24 mouse cellular contexts compared by ENCODE assay signal in the genomic region with DNA sequence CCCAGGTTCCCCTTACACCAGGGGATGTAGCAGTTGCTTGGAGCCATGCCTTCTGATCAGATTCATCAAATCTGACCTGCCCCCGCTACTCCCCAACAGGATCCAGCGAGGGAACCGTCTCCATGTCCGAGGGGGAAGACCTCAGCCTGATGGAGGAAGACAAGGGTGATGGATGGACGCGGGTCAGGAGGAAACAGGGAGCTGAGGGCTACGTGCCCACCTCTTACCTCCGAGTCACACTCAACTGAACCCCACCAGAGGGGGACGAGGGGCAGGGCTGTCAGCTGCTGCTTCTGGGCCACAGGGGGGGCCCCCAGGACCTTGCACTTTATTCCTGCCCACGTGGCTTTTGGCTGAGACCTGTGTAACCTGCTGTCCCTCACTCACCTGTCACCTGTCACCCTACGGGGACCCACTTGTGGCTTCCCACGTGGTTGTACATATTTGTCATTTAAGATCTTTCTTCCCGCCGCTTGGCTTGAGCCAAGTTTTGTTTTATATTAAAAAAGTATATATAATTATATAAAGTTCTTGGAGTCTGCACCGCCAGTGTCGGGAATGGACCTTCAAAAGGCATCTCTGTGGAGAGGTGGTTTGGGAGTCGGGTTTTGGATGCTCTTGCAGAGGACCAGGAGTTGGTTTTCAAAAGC. TPM values are rescaled to one million over a fixed set of nuclear protein-coding genes. Genes with fewer than 3 reads are reported as not detected.
DNase-seq lines count a peak whose midpoint lies in the region; ATAC-seq lines count a peak whose summit lies in the region.
"Had no signal": no experiment of that assay in that cellular context is flagged by ENCODE, and none has a peak within 500 bp of the region (broad histone marks: within the 10 kb centered on the region; RNA-seq: fewer than 3 reads in every experiment).

No protein-coding gene starts in this region.

- no peaks in the 10 kb centered on the region for H3K9me3 ChIP-seq in forebrain, embryonic 11.5 days (ENCODE audit: control insufficient read depth, low read length)
- H3K9me3 ChIP-seq in forebrain, embryonic 15.5 days: no peaks in the 10 kb centered on the region
- H3K9me3 ChIP-seq in heart, embryonic 10.5 days: no peaks in the 10 kb centered on the region
- H3K9me3 ChIP-seq: embryonic facial prominence, embryonic 10.5 days; embryonic facial prominence, embryonic 12.5 days; forebrain, embryonic 12.5 days; G1E had no signal

- no peak for ATAC-seq in forebrain, embryonic 11.5 days (replicated peaks; ENCODE audit: low FRiP score)
- no peak for ATAC-seq in forebrain, embryonic 15.5 days (replicated peaks)
- ATAC-seq: activated CD4-positive, CD25-positive, alpha-beta regulatory T cell, adult 4 months; CD4-positive, CD25-positive, alpha-beta regulatory T cell, adult 4 months; forebrain, embryonic 14.5 days; forebrain, postnatal 0 days; Patski had no signal

- no peaks in the 10 kb centered on the region; the same call in 1 of the 2 replicates for H3K36me3 ChIP-seq in forebrain, embryonic 11.5 days (ENCODE audit: control insufficient read depth, insufficient read depth, low read length)
- 0 out of 2 replicates have a peak, but pooled peaks cover 3% of the 10 kb centered on the region for H3K36me3 ChIP-seq in forebrain, embryonic 15.5 days
- H3K36me3 ChIP-seq in heart, embryonic 10.5 days: peaks cover 65% of the 10 kb centered on the region

- no peak overlapping the region for H3K4me2 ChIP-seq in forebrain, embryonic 11.5 days (ENCODE audit: low read depth, low read length, severe bottlenecking)
- no peak overlapping the region for H3K4me2 ChIP-seq in forebrain, embryonic 15.5 days (replicated peaks)
- H3K4me2 ChIP-seq: embryonic facial prominence, embryonic 12.5 days; forebrain, embryonic 12.5 days had no signal

- no peak overlapping the region for H3K27ac ChIP-seq in forebrain, embryonic 11.5 days (ENCODE audit: low read depth, low read length)
- H3K27ac ChIP-seq in forebrain, embryonic 15.5 days (replicated peaks): no peak overlapping the region
- H3K27ac ChIP-seq in heart, embryonic 10.5 days: no peak overlapping the region
- H3K27ac ChIP-seq: embryonic facial prominence, embryonic 10.5 days; embryonic facial prominence, embryonic 12.5 days; forebrain, embryonic 12.5 days had no signal

- WGBS in forebrain, embryonic 11.5 days: 89% methylated on average over 17 of the region's 17 CpGs
- 90% methylated on average over 17 of the region's 17 CpGs for WGBS in forebrain, embryonic 15.5 days
- WGBS in heart, embryonic 10.5 days: 88% methylated on average over 17 of the region's 17 CpGs

- H3K4me3 ChIP-seq in forebrain, embryonic 11.5 days (ENCODE audit: low read depth, low read length): no peak overlapping the region
- no peak overlapping the region for H3K4me3 ChIP-seq in forebrain, embryonic 15.5 days
- H3K4me3 ChIP-seq in heart, embryonic 10.5 days: no peak overlapping the region
- H3K4me3 ChIP-seq: embryonic facial prominence, embryonic 10.5 days; embryonic facial prominence, embryonic 12.5 days; forebrain, embryonic 12.5 days had no signal

- intact Hi-C loops in heart, postnatal 10 days (cut with DNase I): no loop called here

- H3K27me3 ChIP-seq in forebrain, embryonic 11.5 days (ENCODE audit: control insufficient read depth, insufficient read depth, low read length): no peaks in the 10 kb centered on the region
- H3K27me3 ChIP-seq in forebrain, embryonic 15.5 days: no peaks in the 10 kb centered on the region
- H3K27me3 ChIP-seq in heart, embryonic 10.5 days (ENCODE audit: insufficient read depth, poor library complexity, severe bottlenecking): no peaks in the 10 kb centered on the region
- H3K27me3 ChIP-seq: CH12.LX; embryonic facial prominence, embryonic 12.5 days; forebrain, embryonic 12.5 days; Patski had no signal

- no peak overlapping the region for H3K9ac ChIP-seq in forebrain, embryonic 11.5 days (ENCODE audit: low read length)
- H3K9ac ChIP-seq in forebrain, embryonic 15.5 days (replicated peaks): no peak overlapping the region
- H3K9ac ChIP-seq: embryonic facial prominence, embryonic 12.5 days; forebrain, embryonic 12.5 days; forebrain, postnatal 0 days had no signal

- peak; percentile 16 to 26 for DNase-seq in adrenal gland, adult (ENCODE audit: inconsistent age in 2 of 2, low spot score in 1 of 2)
- DNase-seq in adrenal gland, postnatal 36 days: no peak
- peak; percentile 46 for DNase-seq in forebrain, embryonic 11.5 days (ENCODE audit: low spot score)
- peak; percentile 61 for DNase-seq in heart, embryonic 10.5 days (ENCODE audit: low spot score)
- no peak for DNase-seq in heart, postnatal 10 days
- DNase-seq: adrenal gland, adult 2 months; adrenal gland, postnatal 10 days; adrenal gland, postnatal 25 days; B cell, adult 2 months; cerebellum, adult 11-12 months; cerebellum, adult 2 months; cerebellum, adult 9-10 months; cerebellum, postnatal 25 days; forebrain, postnatal 0 days had no signal

- no peaks in the 10 kb centered on the region; the same call in 1 of the 2 replicates for H3K4me1 ChIP-seq in forebrain, embryonic 11.5 days (replicated peaks; ENCODE audit: control insufficient read depth, insufficient read depth, low read length)
- H3K4me1 ChIP-seq in forebrain, embryonic 15.5 days: no peaks in the 10 kb centered on the region
- H3K4me1 ChIP-seq in heart, embryonic 10.5 days: peaks cover 15% of the 10 kb centered on the region

RNA-seq across cellular contexts. Expression of a gene that starts 13.8 kb away (rescaled TPM):
- 10 to 100 TPM; 50.1 to 52.0 TPM for total RNA-seq in adrenal gland, postnatal 36 days (2021)
- polyA plus RNA-seq in forebrain, embryonic 11.5 days (2014; fragmentation: Nextera tagmentation; extraction: Ambion mirVana): 31.1 and 32.5 TPM in 2 replicates
- 12.4 and 15.4 TPM in 2 replicates for polyA plus RNA-seq in forebrain, embryonic 15.5 days (2015; fragmentation: Nextera tagmentation; extraction: Ambion mirVana)
- polyA plus RNA-seq in heart, embryonic 10.5 days (2016; fragmentation: Nextera tagmentation; extraction: Ambion mirVana): 44.4 and 46.8 TPM in 2 replicates
- 10 to 100 TPM; 57.8 to 72.1 TPM for total RNA-seq in heart, postnatal 10 days (2021)

RNA-seq across cellular contexts. Expression of a gene that starts 14.8 kb away (rescaled TPM):
- total RNA-seq in adrenal gland, postnatal 36 days (2021): 10 to 100 TPM; 78.7 to 94.2 TPM
- polyA plus RNA-seq in forebrain, embryonic 11.5 days (2014; fragmentation: Nextera tagmentation; extraction: Ambion mirVana): 22.3 and 22.8 TPM in 2 replicates
- 17.0 and 17.7 TPM in 2 replicates for polyA plus RNA-seq in forebrain, embryonic 15.5 days (2015; fragmentation: Nextera tagmentation; extraction: Ambion mirVana)
- 25.2 and 28.6 TPM in 2 replicates for polyA plus RNA-seq in heart, embryonic 10.5 days (2016; fragmentation: Nextera tagmentation; extraction: Ambion mirVana)
- total RNA-seq in heart, postnatal 10 days (2021): 10 to 100 TPM; 26.5 TPM

RNA-seq across cellular contexts. Expression of a gene that starts 15.9 kb away (rescaled TPM):
- 1 to 10 TPM; 2.2 to 2.9 TPM for total RNA-seq in adrenal gland, postnatal 36 days (2021)
- 1.4 TPM in 2 replicates for polyA plus RNA-seq in forebrain, embryonic 11.5 days (2014; fragmentation: Nextera tagmentation; extraction: Ambion mirVana)
- 1.2 and 1.5 TPM in 2 replicates for polyA plus RNA-seq in forebrain, embryonic 15.5 days (2015; fragmentation: Nextera tagmentation; extraction: Ambion mirVana)
- 1.2 and 2.7 TPM in 2 replicates for polyA plus RNA-seq in heart, embryonic 10.5 days (2016; fragmentation: Nextera tagmentation; extraction: Ambion mirVana)
- total RNA-seq in heart, postnatal 10 days (2021): 1 to 10 TPM; 1.4 to 2.3 TPM
- polyA plus RNA-seq: Patski had no signal

RNA-seq across cellular contexts. Expression of a gene that starts 35.1 kb away (rescaled TPM):
- total RNA-seq in adrenal gland, postnatal 36 days (2021): 100 to 1,000 TPM; 231 to 623 TPM
- polyA plus RNA-seq in forebrain, embryonic 11.5 days (2014; fragmentation: Nextera tagmentation; extraction: Ambion mirVana): not detected in 2 replicates
- polyA plus RNA-seq in forebrain, embryonic 15.5 days (2015; fragmentation: Nextera tagmentation; extraction: Ambion mirVana): 0.59 and 0.93 TPM in 2 replicates
- polyA plus RNA-seq in heart, embryonic 10.5 days (2016; fragmentation: Nextera tagmentation; extraction: Ambion mirVana): 0.46 and 5.3 TPM in 2 replicates
- total RNA-seq in heart, postnatal 10 days (2021): 10 to 100 TPM; 42.3 to 66.3 TPM

Comparison
In these comparisons a context has a peak if more than half of its experiments do, and no peak if none do; other contexts are left out.
1. DNase-seq: peak in adrenal gland, adult (2 of 2), forebrain, embryonic 11.5 days (single experiment) and heart, embryonic 10.5 days (single experiment); none in adrenal gland, postnatal 36 days (0 of 2) and heart, postnatal 10 days (0 of 2).